Mouse (Mus musculus): Measurements from ENCODE around the gene Thap7.
"Not testable (repeated sequence)": the region's sequence is repeated elsewhere in the genome, so short reads cannot be mapped to it uniquely, and the experiment has no call there.

Gene Thap7

DNA sequence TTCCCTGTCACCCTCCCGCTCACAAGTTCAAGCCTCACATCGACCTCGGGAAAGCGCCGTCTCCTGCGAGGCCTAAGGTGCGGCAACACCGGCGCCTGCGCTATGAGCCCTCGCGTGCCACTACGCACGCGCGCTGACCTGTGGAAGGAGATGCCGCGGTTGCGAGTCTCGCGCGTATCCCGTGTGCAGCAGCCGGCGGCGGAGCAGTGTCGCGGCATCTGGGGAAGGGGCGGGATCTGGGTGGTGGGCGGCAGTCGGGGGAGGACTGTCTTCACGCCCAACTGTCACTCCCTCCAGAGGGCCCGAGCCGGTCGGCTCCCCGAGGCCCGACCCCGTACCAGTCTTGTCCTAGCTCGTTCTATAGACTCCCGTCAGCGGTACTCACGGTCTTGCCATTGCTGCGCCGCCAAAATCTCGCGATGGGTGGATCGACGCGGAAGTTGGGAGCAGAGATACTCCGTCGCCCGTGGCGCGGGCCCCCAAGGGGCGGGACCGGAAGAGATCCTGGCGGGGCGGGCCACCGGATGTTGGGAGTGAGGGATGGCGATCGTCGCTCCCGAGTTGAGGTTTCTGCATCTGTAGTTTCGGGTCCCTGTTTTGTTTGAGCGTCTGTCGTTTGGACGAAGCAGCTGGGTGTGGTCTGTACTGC, at the start of gene Thap7:
Thap7 (minus strand) TSS at position 497 of the 649 bp plus-strand sequence.
- peak; percentile 97 for DNase-seq

DNA sequence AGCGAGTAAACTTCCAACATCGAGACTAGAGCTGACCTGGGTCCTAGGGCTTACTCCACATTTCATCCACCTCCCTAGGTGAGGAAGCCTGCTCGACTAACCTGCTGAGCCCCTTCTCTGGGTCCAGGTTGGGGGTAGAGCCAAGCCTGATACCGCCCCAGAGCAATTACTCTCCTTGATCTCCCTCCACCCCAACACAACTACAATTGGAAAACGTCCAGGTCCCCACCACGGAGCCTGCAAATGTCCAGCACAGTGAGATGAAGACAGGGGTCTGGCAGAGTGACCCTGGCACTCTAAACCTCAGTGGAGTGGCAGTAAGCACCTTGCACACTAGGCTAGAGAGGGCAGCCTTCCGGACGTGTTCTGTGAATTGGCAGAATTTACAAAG, 45.9 kb upstream of the Thap7 start:
- DNase-seq, result no peak

- peak; percentile 79 for DNase-seq
Measured at GRCm38 (mm10) chr16:17575870-17576824, 45.2 kb upstream of the Thap7 start.

DNA sequence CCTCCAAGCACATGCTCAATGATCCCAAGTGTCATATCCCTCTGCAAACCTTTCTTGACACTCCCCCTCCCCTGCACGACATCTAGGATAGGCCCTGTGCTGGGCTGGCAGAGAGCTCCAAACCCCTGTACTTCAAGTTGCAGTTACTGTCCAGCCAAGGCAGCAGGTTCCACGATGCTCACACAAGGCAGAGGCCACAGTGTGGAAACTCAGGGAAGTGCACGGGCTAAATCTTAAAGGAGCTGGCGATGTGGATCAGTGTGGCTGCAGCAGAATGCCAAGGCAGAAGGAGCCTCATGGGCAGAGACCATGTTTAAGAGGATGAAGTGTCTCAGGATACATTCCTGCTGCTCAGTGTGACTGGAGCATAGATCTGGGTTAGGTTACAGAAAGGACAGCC, 35.2 kb upstream of the Thap7 start:
- DNase-seq, result no peak

GRCm38 (mm10) chr16:17564771-17565170, 33.8 kb upstream of the Thap7 start:
- peak; percentile 9 for DNase-seq

DNA sequence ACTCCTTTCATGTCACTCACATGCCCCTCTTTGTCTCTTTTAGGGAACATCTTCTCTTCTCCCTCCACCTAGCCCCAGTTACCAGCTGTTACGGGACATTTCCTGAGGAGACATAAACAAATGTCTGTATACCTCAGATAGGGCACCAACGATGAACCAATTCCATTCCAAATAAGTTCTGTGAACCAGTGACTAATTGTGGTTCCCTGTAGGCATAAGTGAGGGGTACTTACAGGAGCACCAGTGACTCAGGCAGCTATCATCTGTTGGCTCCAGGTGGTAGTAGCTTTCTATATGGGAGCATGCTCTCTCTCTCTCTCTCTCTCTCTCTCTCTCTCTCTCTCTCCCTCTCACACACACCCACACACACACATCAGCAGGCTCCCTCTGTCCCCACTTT, 33.3 kb upstream of the Thap7 start:
- DNase-seq, result no peak

GRCm38 (mm10) chr16:17563580-17563979, 32.6 kb upstream of the Thap7 start:
- no peak for DNase-seq

GRCm38 (mm10) chr16:17561751-17562208, 30.8 kb upstream of the Thap7 start, which contains the start of gene P2rx6:
P2rx6 (plus strand) TSS chr16:17561885.
- peak; percentile 22 for DNase-seq

- peak; percentile 27 for DNase-seq
Measured at GRCm38 (mm10) chr16:17561128-17561750, 30.3 kb upstream of the Thap7 start, which contains the start of gene Lrrc74b. Lrrc74b (minus strand) TSS chr16:17561247.

DNA sequence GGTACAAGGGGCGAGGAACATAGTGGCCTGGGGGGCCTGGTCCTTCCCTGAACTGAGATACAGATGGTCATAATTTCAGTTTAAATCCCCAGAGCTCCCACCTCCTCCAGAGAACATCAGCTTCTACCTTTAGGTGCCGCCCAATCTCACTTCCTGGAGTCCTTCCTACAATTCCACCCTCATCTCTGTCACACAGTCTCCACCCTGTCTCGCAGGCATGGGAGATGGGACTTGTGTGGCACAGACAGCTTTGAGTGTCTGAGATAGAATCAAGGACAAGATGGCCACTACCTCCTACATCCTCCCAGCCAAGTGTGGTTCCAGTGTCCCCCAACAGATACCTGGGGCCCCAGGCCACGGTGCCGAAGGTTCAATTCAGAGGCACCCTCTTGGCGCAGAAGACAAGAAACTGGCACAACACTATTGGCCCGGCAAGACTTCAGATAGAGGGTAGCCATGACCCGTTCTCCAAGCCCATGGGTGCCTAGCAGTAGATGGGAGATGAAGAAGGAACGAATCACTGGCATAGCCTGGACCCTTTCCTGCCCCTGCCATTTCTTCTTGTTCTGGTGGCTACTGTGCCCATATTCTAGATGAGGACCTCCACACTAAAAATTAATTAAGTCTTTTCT, 28.6 kb upstream of the Thap7 start:
- no peak for DNase-seq

- no peak for DNase-seq
Measured at GRCm38 (mm10) chr16:17558811-17559210, 27.9 kb upstream of the Thap7 start.

GRCm38 (mm10) chr16:17557947-17558480, 27.1 kb upstream of the Thap7 start:
- DNase-seq, result peak; percentile 79

- no peak for DNase-seq
Measured at GRCm38 (mm10) chr16:17556907-17557306, 26.0 kb upstream of the Thap7 start.

DNA sequence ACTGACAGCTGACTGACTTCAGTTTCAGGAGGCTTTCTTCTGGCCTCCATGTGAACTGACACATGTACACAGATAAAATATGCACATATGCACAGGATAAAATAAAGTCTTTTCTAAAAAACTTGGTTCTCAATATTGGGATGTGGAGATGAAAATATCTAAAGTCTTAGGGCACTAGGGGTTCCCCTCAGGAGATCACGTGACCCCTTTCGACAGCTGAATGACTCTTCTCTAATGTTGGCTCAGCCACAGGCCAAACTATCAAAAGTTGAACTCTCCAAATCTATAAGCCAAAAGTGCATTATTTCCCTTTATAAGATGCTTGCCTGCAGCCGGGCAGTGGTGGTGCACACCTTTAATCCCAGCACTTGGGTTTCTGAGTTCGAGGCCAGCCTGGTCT, 25.2 kb upstream of the Thap7 start:
- no peak for DNase-seq

- DNase-seq, result not testable (repeated sequence)
Measured at GRCm38 (mm10) chr16:17554702-17555101, 23.8 kb upstream of the Thap7 start.

GRCm38 (mm10) chr16:17553910-17554685, 23.2 kb upstream of the Thap7 start:
- DNase-seq, result peak; percentile 72

- DNase-seq, result no peak
Measured at GRCm38 (mm10) chr16:17552837-17553236, 21.9 kb upstream of the Thap7 start.

GRCm38 (mm10) chr16:17542632-17543031, 11.7 kb upstream of the Thap7 start:
- no peak for DNase-seq

- peak; percentile 30 for DNase-seq
Measured at GRCm38 (mm10) chr16:17536584-17536983, 5.6 kb upstream of the Thap7 start.

- no peak for DNase-seq
Measured at GRCm38 (mm10) chr16:17532676-17533329, 1.9 kb upstream of the Thap7 start.

DNA sequence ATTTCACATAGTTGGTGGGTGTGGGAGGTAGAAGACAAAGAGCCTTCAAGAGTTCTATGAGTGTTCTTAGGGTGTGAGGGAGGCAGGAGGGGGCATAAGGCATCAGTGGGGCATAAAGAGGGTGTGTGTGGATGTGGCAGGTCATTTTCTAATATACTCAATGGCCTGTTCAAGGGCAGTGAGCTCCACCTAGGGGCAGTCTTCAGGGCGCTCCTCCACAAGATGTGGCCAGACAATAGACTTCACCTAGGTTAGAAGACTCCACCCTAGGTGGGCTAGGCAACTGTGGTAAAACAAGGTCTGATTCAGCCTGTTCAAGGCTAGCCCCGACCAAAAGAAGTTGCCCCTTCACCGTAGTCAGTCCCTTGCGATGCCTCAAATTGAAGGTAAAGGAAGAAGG, 1.3 kb upstream of the Thap7 start:
- DNase-seq, result peak; percentile 49

Measured in kidney, adult 18-20 months (tissue).